Mouse (Mus musculus): Measurements from ENCODE around the gene Ttll3.

Ttll3 gene

DNA sequence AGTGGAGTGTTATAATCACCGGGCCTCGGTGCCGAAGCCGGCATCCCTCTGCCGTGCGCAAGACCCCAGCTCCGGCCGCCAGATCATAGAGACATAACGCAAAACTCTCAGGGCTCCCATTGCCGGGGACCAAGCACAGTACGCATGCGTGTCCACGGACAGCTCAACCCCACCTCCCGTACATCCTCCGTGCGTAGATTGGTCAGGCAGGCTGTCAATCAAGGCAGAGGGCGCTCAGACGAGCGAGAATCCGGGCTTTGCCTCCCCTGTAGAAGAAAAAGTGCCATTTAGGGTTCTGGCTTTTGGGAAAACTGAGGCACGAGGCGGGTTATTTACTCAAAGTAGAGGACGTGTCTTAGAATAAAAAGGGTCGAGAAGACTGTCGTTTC, 30.1 kb downstream of the Ttll3 start, which contains the start of gene Rpusd3:
TSS of gene Rpusd3 (minus strand) at position 142 of the 389 bp plus-strand sequence.
- peak; percentile 93 for DNase-seq (ENCODE audit: low read depth, low spot score)

DNA sequence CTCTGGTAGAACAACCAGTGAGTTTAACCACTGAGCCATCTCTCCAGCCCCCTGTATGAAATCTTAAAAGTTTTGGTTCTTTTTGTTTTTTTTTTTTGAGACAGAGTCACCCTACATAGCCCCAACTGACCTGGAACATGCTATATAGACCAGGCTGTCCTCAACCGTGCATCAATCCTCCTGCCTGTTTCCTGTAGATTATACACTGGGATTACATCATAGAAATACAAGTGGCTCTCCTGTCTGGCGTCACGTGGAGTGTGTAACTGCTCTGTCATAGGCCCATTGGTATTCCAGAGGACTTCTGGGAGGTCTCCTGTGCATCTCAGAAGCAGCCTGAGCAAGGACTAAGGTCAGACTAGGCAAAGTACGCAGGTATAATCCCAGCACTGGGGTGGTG, 33.9 kb downstream of the Ttll3 start:
- no peak for DNase-seq (ENCODE audit: low read depth, low spot score)

DNA sequence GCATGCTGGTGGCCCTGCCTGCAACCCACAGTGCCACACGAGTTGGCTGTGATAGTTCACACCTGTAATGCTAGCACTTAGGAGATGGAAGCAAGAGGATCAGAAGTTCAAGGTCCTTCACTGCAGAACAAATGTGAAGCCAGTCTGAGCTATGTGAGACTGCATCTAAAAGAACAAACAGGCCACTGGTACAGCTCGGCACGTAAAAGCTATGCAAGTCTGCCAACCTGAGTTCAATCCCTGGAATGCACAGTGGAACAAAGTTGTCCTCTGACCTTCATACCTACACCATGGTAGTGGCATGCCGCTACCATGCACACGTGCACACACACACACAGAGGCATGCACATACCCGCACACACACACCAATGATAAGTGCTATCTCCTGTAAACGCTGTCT, 35.1 kb downstream of the Ttll3 start:
- no peak for DNase-seq (ENCODE audit: low read depth, low spot score)

DNA sequence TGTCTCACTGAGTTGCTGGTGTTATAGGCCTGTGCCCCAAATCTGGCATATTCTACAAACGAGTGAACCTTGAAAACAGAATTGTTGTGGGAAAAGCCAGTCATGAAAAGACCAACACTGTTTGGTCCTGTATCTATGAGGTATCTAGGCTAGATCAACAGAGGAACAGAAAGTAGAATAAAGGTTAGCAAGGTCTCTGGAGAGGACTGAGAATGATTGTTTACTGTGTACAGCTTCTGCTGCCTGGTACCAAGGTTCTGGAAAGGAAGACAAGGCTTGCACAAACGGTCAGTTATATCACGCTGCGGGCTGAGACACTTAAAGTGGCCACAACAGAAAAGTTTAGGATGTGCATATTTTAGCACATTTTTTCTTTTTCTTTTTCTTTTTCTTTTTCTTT, 37.6 kb downstream of the Ttll3 start:
- DNase-seq (ENCODE audit: low read depth, low spot score) = no peak

GRCm38 (mm10) chr6:113427397-113427796, 38.3 kb downstream of the Ttll3 start:
- no peak for DNase-seq (ENCODE audit: low read depth, low spot score)

GRCm38 (mm10) chr6:113428006-113428405, 38.9 kb downstream of the Ttll3 start:
- no peak for DNase-seq (ENCODE audit: low read depth, low spot score)

GRCm38 (mm10) chr6:113429965-113430364, 40.9 kb downstream of the Ttll3 start:
- no peak for DNase-seq (ENCODE audit: low read depth, low spot score)

DNA sequence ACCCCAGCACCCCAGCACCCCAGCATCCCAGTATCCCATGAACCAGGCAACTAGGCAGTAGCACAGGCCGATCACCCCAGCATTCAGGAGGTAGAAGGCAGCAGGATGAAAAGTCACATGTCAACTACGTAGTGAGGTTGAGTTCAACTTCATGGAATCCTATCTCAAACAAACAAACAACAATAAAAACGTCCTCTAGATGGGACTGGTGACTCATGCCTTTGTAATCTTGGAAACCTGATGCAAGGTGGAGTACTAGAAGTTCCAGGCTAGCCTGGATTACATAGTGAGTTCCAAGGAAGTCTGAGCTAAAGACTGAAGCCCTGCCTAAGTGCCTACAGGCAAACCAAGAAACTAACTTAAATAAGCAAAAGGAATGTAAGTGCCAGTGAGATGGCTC, 41.8 kb downstream of the Ttll3 start:
- DNase-seq (ENCODE audit: low read depth, low spot score) = no peak

DNA sequence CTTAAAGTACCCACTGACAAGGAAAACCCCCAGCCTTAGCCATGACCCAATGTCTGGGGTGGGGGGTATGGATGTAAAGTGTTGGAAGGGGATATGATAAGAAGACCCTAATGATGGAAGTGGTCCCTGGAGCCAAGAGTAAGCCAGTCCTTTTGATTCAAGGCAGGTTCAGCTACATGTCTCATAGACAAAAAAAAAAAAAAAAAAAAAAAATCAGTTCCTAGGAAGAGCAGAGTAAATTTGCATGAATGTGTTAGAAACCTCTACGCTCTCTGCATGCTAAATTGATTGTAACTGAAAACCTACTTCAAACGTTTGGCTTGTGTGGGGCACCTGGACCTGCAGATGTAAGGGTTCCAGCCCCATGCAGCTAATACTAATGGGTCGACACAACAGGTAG, 42.7 kb downstream of the Ttll3 start:
- no peak for DNase-seq (ENCODE audit: low read depth, low spot score)

GRCm38 (mm10) chr6:113433661-113434060, 44.6 kb downstream of the Ttll3 start:
- DNase-seq (ENCODE audit: low read depth, low spot score) = no peak

DNA sequence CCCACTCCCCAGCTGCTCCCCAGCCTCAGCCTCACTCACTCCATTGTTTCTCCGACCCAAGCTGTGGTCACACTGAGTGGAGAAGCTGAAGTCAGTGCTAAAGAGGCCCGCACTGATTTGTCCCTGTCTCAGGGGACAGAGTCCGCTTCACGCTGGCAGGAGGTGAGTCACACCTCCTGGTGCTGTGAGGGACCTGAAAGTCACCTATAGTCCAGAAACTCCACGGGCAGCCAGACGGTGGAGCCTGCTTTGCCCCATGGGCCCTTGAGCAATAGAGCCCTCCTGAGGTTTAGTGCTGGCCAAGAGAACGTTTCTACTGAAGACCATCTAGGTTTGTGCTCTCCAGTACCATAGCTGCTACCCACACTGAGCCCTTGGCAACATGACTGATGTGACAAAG, 45.6 kb downstream of the Ttll3 start:
- DNase-seq (ENCODE audit: low read depth, low spot score) = no peak

- DNase-seq (ENCODE audit: low read depth, low spot score) = no peak
Observed at GRCm38 (mm10) chr6:113435664-113436205, 46.7 kb downstream of the Ttll3 start, which contains the start of gene Cidec. Gene Cidec, minus strand, starts transcription at chr6:113435760.

GRCm38 (mm10) chr6:113437135-113437534, 48.1 kb downstream of the Ttll3 start:
- no peak for DNase-seq (ENCODE audit: low read depth, low spot score)

- DNase-seq (ENCODE audit: low read depth, low spot score) = no peak
Observed at GRCm38 (mm10) chr6:113438721-113439430, 49.8 kb downstream of the Ttll3 start.

GRCm38 (mm10) chr6:113440686-113441085, 51.6 kb downstream of the Ttll3 start:
- no peak for DNase-seq (ENCODE audit: low read depth, low spot score)

DNA sequence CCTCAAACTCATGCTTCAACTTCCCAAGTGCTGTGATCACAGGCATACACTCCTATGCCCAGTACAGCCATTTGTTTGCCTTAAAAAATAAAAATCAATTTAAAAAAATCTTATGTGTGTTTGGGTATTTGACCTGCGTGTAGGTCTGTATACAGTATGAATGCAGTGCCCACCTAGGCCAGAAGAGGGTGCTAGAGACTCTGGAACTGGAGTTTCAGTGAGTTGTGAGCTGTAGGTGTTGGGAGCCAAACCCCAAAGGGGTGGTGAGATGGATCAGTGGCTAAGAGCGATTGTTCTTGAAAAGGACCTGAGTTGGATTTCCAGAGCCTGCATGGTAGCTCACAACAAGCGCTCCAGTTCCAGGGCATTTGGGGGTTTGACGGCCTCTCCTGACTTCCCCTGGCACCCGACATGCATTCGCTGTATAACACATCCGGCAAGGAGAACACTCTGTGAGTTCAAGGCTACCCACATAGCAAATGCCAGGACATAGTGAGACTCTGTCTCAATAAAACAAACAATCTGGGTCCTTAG, 52.2 kb downstream of the Ttll3 start:
- no peak for DNase-seq (ENCODE audit: low read depth, low spot score)

DNA sequence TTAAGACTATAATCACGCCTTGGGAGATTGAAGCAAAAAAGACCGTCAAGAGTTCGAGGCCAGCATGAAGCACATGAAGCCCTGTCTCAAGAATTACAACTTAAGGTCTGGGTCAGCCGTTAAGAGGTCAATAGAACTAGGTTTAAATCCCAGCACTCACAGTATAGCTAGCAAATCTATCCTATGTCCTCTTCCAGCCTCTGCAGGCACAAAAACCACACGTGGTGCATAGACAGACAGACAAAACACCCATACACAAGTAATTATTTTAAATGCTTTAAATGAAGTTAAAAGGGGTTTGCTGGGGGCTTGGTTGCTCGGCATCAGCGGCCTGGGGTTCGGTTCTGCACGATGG, 53.0 kb downstream of the Ttll3 start:
- DNase-seq (ENCODE audit: low read depth, low spot score) = no peak

GRCm38 (mm10) chr6:113442442-113443090, 53.5 kb downstream of the Ttll3 start, which contains the start of gene Jagn1:
Gene Jagn1, plus strand, starts transcription at chr6:113442569.
- DNase-seq (ENCODE audit: low read depth, low spot score) = peak; percentile 85

DNA sequence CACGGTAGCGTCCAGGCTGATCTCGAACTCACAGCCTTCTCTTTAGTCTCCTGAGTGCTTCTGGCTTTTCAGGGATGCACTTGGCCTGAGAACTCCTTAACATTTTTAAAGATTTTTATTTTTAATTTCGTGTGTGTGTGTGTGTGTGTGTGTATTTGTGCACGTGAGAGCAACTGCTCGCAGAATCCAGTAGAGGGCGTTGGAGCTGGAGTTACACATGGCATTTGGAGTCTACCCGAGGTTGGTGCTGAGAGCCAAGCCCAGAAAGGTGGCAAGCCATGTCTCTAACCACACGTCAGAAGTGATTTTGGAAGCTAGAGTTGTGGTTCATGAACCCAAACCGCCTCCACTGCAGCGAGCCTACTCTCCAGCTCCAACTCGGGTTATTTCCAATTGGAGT, 54.0 kb downstream of the Ttll3 start:
- no peak for DNase-seq (ENCODE audit: low read depth, low spot score)

- DNase-seq (ENCODE audit: low read depth, low spot score) = no peak
Observed at GRCm38 (mm10) chr6:113444207-113444965, 55.3 kb downstream of the Ttll3 start.

DNA sequence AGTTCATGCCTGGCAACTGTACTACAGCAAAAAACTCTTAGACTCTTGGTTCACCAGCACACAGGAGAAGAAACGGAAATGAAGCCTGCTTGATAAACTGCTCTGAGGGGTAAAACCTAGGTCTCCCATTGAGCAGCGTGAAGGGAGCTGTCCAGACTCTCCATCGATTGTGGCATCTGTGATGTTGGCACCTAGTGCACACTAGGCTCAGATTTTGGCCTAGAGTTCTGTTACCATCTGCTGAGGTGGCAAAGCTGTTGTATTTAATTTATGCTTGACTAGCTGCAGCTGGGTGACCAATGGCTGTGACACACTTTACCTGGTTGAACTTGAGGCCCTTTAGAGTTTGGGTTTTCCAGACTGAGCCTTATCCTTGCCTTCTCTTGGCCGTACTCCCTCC, 58.6 kb downstream of the Ttll3 start:
- DNase-seq (ENCODE audit: low read depth, low spot score) = no peak

DNA sequence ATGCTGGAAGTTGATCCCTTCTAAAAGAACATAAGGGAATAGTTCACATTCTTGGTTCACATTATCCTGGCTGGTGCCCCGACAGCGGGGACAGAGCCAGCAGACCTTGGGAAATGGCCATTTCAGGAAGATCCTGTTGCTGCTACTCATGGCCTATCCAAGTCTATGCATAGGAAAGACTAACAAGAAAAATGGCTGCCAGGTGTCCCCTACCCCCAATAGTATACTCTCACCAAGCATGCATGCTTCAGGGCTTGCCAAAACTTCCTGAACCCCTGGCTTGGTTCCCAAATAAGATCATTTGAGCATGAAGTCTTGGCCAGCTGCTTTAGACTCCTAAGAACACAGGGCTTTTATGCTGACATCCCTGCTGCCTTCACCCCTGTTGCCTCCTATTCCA, 62.8 kb downstream of the Ttll3 start:
- DNase-seq (ENCODE audit: low read depth, low spot score) = no peak

Data from brain, embryonic 18.5 days (tissue).